Mouse (Mus musculus): ENCODE data around the gene Eif3l.
A peak's percentile ranks its signal among the peaks of the same experiment; 100 is the strongest.

The Eif3l gene

GRCm38 (mm10) chr15:79093083-79093839, 18.3 kb downstream of the Eif3l start:
- no peak for DNase-seq

DNA sequence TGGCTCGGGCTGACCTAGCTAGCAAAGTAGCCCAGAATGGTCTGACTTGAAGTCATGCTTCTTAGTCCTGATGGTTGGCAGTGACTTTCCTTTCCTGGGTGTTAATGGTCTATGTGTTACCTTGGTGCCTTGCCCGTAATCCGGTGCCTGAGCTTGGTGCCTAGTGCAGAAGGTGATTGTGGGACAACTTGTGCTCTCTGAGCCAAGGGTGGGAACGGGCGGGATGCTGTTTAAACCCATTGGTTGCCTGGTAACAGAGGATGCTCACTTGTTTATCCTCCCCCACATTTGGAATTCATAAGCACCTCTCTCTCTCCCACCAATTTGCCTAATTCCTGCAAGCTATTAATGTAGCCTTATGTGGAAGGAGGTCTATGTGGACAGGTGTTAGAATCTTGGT, 20.5 kb downstream of the Eif3l start:
- DNase-seq = no peak

DNA sequence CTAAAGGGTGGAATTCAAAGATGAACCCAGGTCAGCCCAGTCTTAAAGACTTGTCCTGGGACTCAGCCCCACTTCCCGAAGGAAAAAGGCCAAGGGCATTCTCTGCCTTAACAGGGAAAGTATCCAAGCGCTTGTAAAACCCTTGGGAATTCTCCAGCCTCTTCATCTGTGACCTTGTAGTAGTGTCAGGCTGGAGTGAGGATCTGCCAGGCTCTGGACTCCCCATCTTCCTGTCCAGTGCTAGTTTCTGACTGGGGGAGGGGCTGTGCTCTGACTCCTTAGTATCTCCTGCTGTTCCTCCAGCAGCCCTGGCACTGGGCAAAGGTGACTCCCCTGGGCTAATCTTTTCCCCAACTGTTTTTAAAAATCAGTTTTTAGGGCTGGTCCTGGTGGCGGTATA, 21.6 kb downstream of the Eif3l start:
- no peak for DNase-seq

- no peak for DNase-seq
Observed at GRCm38 (mm10) chr15:79097135-79097534, 22.2 kb downstream of the Eif3l start.

GRCm38 (mm10) chr15:79097611-79098025, 22.6 kb downstream of the Eif3l start:
- no peak for DNase-seq

GRCm38 (mm10) chr15:79098220-79098619, 23.2 kb downstream of the Eif3l start:
- DNase-seq = no peak

DNA sequence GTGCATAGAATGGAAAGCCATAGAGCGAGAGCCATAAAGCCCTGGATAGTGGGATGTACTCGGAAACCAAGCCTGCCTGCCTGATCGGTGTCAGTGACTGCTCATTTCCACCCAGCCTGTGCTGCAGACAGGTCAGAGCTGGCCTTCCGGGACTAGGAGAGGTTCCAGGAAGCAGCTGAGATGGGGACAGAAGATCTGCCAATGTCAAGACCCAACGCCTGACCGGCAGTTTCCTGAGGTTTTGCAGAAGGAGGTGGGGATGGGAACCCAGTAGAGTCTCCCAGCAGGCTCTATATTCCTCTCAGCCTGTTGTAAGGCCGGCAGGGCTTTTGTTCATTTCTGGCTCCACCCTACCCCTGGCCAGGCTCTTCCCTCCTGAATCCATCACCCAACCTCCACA, 23.9 kb downstream of the Eif3l start:
- no peak for DNase-seq

DNA sequence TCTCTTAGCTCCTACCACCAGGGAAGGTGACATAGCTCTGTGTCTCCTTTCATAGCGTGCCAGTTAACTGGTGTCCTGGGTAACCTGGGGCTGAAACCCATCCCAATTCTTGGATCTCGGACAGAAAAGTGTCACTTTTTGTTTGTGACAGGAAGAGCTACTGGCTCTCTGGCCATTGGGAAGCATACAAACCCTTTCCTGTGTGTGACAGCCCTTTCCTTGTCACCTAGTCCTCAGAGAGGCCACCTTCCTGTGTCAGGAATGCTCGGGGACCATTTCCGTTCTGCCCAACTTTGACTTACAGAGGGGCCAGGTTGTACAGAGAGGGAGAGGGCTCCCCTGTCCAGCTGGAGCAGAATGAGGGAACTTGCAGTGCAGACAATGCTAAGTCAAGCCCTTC, 24.5 kb downstream of the Eif3l start:
- no peak for DNase-seq

- no peak for DNase-seq
Observed at GRCm38 (mm10) chr15:79100391-79100790, 25.4 kb downstream of the Eif3l start.

DNA sequence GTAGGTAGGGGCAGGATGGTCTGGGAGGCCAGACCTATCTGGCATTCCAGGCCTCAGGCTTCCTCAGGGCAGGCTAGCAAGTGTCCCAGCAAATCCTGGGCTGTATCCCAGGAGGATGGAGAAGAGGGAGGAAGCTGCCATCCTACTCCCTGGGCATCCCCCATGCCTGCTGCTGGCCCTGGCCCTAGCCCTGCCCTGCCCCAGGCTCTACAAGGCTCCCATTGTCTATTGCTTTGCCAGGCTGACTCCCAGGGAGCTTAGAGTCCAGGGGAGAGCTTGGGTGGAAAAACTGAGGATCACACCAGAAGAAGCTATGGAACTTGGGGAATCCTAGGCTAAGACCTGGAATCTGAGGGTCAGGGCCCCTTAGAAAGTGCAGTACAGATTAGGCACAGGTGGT, 26.6 kb downstream of the Eif3l start:
- DNase-seq = no peak

DNA sequence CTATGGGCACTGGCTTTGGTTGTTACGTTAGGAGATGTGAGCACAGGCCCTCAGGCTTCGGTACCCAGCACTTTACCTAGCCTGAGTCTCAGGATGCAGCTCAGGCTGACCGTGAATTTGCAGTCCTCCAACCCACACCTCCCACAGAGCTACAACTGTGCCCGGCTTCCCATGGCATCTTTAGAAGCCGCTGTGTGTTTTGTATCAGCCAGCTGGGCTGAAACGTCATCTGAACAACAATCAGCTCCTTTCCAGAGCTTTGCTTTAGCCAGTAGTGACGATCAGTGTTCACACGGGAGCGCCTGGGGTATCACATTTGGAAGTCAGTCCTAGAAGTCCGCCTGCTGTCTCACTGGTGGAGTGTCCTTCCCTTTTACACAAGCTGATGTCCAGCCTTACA, 28.3 kb downstream of the Eif3l start:
- no peak for DNase-seq

- DNase-seq = no peak
Observed at GRCm38 (mm10) chr15:79105804-79106203, 30.8 kb downstream of the Eif3l start.

DNA sequence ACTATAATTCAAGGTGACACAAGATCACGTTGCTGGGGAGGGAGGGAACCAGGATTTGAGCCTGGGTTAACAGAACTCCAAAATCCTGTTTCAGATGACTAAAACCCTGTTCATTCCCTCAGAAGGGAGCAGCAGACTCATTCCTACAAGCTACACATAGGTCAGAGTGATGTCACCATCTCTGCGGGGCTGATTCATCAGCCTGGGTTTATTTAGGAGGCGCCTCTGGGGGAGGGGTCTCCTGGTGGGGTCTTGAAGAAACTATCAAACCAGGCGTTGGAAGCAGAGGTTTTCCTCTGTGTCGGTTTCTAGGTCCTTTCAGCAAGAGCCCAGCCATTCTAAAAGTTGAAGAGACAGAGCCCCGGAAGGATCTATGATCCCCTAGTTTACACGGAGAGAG, 33.0 kb downstream of the Eif3l start:
- no peak for DNase-seq

- DNase-seq = peak; percentile 54 to 56
Observed at GRCm38 (mm10) chr15:79108421-79109320, 33.7 kb downstream of the Eif3l start, which contains the start of gene Micall1. Gene Micall1, plus strand, starts transcription at chr15:79108898.

DNA sequence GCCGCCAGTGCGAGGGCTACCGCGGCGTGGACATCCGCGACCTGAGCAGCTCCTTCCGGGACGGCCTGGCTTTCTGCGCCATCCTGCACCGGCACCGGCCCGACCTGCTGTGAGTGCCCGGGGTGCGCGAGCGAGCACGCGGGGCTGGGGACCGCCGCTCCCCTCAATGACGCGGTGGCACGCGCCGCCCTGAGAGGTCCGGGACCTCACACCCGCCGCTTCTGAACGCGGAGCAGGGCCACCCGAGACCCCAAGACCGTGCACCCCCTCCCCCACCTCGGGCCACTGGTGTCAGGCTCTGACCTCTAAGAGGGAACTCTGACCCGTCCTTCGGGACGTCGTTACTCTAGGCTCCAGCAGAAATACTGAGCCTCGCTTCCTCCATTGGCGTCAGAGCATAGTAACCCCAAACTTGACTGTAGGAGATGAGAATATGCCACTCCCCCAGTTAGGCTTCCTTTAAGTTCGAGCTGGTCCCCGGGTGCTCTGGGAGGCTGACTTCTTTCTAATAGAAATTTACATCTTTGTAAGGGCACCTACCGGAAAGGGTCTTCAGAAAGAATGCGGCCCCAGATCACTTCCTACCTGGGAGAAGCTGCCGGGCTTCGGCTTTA, 34.4 kb downstream of the Eif3l start:
- peak; percentile 13 to 34 for DNase-seq

DNA sequence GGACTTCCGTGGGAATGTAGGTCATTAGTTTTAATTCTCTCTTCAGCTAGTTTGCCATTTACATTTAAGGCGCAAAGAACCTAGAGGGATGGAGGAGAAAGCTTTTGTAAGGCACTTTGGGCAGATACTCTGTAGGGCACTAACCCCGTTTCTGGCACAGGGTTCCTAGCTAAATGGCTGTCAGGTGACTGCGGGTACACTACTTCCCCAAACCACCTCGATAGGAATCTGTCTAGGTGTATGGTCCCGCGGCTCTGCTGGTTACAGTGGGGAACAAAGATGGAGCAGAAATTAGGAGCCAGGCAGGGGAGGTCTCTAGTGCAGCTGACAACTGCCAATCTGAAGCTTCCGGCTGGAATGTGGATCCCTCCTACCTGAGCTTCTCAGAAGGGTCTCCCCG, 35.1 kb downstream of the Eif3l start:
- DNase-seq = no peak

GRCm38 (mm10) chr15:79110528-79110927, 35.5 kb downstream of the Eif3l start:
- no peak for DNase-seq

DNA sequence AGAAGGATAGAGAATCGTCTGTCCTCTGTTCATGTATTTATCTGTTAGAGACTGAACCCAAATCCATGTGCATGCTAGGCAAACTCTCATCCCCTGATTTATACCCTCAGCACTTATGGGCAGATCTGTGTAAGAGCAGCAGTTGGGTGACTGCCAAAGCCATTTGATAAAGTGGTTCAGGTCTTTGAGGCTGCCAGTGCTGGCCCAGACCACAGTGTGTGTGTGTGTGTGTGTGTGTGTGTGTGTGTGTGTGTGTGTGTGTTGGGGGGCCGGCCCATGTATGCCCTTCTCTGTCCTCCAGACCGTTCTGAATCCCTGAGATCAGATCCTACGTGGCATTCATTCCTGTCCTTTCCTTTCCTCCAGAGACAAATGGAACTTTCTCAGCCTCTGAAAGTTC, 36.8 kb downstream of the Eif3l start:
- DNase-seq = no peak

DNA sequence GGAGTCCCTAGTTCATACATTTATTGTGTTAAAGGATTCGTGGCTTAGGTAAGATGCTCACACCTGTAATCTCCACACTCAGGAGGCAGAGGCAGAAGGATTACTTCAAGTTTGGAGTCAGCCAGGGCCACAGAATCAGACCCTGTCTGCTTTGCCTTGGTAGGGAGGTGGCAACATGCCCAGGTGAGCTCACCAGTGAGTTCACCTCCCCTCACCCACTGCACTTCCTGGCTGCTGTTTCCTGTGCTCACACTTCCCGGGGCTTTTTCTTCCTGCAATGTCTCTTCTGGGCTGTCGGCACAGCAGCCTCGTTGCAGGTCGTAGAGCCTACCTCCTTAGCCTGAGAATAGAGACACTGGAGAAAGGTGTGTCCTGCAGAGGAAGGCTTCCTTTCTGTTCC, 40.3 kb downstream of the Eif3l start:
- DNase-seq = peak; percentile 17 to 45

DNA sequence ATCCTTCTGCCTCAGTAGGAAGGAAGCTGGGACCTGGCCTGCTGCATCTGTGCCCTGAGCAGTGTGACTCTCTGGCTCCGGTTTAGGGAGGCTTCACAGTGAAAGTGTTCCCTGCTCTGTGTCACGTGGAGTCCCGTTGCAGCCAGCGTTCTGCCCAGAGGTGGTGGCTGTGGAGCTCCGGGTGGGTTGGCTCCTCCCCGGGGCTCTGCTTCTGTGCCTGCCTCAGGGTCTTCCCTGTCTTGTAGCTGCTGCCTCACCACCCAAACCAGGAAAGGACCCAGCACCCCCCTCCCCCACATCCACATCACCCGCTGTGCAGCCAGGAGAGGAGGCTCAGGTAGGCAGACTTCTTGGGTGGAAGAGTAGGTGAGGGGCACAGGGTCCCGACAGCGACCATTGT, 44.5 kb downstream of the Eif3l start:
- no peak for DNase-seq

GRCm38 (mm10) chr15:79122119-79122518, 47.1 kb downstream of the Eif3l start:
- DNase-seq = no peak

DNA sequence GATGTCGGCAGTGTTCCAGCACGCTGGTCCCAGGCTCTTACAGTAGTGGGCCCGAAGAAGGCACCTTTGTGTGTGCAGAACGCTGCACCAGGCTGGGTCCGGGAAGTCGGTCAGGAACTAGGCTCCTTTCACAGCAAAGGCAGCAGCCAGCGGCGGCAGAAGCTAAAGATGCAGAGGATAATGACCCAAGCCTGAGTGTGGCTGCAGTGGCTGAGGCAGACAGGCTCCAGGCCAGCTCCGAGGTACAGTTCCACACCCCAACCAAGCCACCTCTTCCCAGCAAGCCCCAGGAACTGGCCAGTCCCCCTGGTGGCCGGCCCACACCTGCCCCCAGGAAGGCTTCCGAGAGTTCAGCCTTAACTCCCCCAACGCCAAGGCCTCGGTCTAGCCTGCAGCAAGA, 47.6 kb downstream of the Eif3l start:
- DNase-seq = no peak

DNA sequence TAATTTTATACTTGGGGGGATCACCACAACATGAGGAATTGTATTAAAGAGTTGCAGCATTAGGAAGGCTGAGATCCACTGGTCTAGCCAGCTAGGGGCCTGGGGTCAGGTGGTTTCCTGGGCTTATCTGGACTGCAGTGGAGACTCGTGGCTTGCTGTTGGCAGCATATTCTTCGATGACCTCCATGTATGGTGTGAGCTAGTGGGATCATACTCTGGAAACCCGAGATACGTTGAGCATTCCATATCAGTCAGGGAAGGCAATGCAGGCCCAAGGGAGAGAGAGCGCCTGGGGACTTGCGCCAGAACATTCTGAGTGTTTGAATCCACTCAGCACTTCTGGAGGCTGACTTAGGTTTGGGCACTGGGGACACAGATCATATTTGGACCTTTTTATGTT, 48.8 kb downstream of the Eif3l start:
- DNase-seq = no peak

Data from thymus, adult 18-20 months (tissue).